Mouse (Mus musculus) liver, postnatal 0 days (tissue): ENCODE results near the gene Dock4.

ENCODE experiments used
- CTCF ChIP-seq: sonication (generic); IDR thresholded peaks from 2 replicates; pipeline ENCODE4 v1.5.1; 2016; ENCODE audit warnings: antibody characterized with exemption, low read depth
- EP300 ChIP-seq: IDR thresholded peaks from 2 replicates; pipeline ENCODE4 v1.6.1; 2016; ENCODE audit warnings: antibody characterized with exemption, low read depth, mild to moderate bottlenecking

- TF ChIP-seq CTCF (no peak), EP300 (no peak)
These were observed 372.4 kb downstream of the Dock4 start for GRCm38 (mm10) chr12:40818046-40818708.
